Mouse (Mus musculus) gastrocnemius, adult 2 months (tissue): ENCODE results near the gene Ankrd33. TPM values are rescaled to one million over a fixed set of nuclear protein-coding genes. Genes with fewer than 3 reads are reported as not detected.

Experiments used
- DNase-seq: peaks from one replicate; pipeline ENCODE4 v3.0.0; 2022
- H3K27ac ChIP-seq: fragments of 200-600 bp; 2 replicates; pipeline ENCODE4 v1.8.1; 2022; ENCODE audit warnings: mild to moderate bottlenecking
- H3K4me3 ChIP-seq: fragments of 200-600 bp; 2 replicates; pipeline ENCODE4 v1.8.1; 2022; ENCODE audit warnings: mild to moderate bottlenecking, moderate library complexity
- CTCF ChIP-seq: fragments of 200-600 bp; IDR thresholded peaks from 2 replicates; pipeline ENCODE4 v1.8.1; 2022; ENCODE audit warnings: antibody characterized with exemption, mild to moderate bottlenecking, moderate library complexity
- intact Hi-C: fragments of 180-260 bp; cut with DNase I; formaldehyde crosslinking; loops from one replicate; pipeline ENCODE4 v1.15.1; 2025
- long read RNA-seq, 2 experiments: library from polyadenylated mRNA; stranded (forward); transcript quantifications; one replicate each; pipeline ENCODE4 v2.0.0; 2021
- total RNA-seq, 2 experiments: library from RNA; stranded (reverse); gene quantifications; 2 replicates each; pipeline ENCODE4 v1.2.3; 2021

Ankrd33 gene
- not detected for total RNA-seq
- long read RNA-seq, experiment 1 = 0 reads
- long read RNA-seq, experiment 2 = 0 reads

DNA sequence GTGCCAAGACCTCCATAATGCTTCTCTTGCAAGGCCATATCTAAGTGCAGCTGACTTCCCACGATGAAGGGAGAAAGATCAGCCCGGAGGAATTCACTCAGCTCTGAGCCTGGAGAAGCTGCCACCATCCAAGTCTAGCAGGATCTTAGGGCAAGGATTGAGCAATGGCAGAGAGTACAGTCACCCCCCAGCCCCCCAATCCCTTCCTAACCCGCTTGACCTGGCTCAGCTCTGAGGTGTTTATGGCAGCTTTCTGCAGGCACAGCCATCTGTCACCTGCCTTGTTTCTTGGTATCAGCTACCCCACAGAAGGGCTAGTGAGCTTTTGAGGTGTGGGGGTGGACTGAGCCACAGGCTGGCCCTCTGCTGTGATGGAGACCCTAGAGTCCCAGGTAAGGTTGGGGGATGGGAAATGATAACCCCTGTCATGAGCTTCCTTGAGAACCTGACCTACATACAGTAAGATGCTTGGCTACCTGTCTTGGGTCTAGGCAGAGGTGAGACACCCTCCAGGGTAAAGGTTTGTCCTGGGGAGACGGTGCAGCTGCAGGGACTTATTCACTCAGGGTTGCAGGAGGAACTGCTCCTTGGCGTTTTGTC is at the start of gene Ankrd33:
Gene Ankrd33, plus strand, starts transcription at position 245 of the 600 bp plus-strand sequence.
- H3K4me3 ChIP-seq = no peak within 1 kb of the TSS
- intact Hi-C loops = no loop called here
- no peak for DNase-seq
- no peak for TF ChIP-seq CTCF
- H3K27ac ChIP-seq = no peak within 1 kb of the TSS

DNA sequence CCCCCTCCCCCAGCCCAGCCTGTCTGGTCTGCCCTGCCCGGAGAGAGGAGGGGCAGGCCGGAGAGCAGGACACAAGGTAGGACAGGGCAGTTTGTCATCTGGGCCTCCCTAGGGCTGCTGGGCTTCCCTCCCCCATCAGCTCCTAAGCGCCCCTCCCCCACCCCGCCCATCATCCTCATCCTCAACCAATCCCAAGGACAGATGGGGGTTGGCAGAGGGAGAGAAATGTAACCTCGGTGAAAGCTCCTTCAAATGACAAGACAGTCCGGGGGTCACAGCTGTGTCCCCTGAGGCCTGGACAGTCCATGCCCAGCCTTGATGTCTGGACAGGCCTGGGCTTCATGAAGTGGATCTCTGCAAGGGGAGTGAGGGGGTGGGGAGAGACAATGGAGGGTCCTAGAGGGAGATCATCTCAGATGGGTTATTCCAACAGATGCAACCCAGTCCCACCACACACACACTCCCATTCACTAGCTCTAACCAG is 49.1 kb upstream of the Ankrd33 start:
- TF ChIP-seq CTCF = no peak
- no peak overlapping the region for H3K27ac ChIP-seq
- no peak overlapping the region for H3K4me3 ChIP-seq
- intact Hi-C loops = no loop called here
- DNase-seq = no peak

DNA sequence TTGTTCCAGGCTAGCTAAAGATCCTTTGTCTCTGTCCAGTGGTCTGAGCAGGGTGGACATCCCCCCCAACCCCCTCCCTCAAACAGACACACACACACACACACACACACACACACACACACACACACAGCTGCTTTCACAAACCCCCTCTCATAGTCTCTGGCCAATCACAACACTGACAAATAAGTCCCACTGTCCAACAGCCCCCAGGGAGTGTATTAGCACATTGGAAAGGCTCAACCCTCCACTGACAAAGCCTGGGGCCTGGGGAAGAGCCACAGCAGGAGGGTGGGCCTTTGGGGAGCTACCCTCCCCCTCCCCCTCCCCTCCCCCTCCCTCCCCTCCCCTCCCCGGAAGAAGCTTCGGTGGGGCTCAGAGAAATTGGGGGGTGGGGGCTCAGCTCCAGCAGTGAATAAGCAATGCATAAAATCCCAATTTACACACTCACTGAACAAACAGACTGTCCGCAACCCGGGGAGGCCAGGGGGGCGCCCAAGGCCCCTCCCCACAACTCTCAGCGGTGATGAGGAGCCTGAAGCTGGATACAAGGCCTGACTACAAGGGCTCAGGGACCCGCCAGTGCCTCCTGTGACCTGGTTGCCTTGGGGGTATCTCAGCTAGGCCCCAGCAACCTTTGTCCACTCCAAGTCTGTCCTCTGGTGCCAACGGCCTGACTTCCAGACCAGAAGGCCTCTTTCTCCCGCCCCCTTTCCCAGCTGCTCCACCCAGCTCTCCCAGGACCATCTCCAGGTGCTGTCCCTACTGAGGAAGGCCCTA is 48.4 kb upstream of the Ankrd33 start:
- TF ChIP-seq CTCF = no peak
- H3K27ac ChIP-seq = 0 out of 2 replicates have a peak overlapping the region, but pooled peaks have one; percentile 16
- H3K4me3 ChIP-seq = no peak overlapping the region
- intact Hi-C loops = no loop called here
- no peak for DNase-seq

DNA sequence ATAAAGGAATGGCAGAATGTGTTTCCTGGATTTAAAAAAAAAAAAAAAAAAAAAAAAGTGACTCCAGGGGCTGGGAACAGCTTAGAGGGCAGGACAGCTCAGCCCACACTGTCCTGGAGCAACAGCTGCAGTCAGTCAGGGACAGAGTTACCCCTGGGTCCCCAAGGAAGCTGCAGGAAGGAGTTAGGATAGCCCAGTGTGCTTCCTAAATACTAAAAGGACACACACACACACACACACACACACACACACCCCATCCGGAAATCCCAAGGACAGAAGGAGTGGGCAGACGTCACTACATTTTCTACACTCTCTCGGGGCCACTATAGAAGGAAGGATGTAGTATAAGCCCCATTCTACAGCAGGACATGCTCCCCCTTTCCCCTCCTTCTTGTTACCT is 47.5 kb upstream of the Ankrd33 start:
- TF ChIP-seq CTCF = no peak
- intact Hi-C loops = no loop called here
- no peak for DNase-seq
- Histone ChIP-seq H3K4me3 (no peak overlapping the region), H3K27ac (0 out of 2 replicates have a peak overlapping the region, but pooled peaks have one; percentile 24)

DNA sequence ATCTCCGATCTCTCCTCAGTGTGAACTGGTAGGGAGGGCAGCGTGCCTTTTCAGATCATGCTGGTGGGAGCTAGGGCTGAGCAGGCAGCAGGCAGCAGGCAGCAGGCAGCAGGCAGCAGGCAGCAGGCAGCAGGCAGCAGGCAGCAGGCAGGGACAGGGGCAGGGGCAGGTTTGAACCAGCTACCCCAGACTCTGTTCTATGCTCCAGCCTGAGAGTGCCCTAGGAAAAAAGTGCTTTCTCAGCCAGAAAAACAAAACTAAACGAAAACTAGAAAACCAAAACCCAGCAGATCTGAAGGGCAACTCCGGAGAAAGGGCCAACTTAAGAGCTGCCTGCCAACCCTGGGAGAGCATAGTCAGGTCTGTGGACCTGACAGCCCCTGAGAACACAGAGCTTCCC is 46.9 kb upstream of the Ankrd33 start:
- no peak for DNase-seq
- TF ChIP-seq CTCF = no peak
- H3K27ac ChIP-seq = no peak overlapping the region
- H3K4me3 ChIP-seq = no peak overlapping the region
- intact Hi-C loops = no loop called here

DNA sequence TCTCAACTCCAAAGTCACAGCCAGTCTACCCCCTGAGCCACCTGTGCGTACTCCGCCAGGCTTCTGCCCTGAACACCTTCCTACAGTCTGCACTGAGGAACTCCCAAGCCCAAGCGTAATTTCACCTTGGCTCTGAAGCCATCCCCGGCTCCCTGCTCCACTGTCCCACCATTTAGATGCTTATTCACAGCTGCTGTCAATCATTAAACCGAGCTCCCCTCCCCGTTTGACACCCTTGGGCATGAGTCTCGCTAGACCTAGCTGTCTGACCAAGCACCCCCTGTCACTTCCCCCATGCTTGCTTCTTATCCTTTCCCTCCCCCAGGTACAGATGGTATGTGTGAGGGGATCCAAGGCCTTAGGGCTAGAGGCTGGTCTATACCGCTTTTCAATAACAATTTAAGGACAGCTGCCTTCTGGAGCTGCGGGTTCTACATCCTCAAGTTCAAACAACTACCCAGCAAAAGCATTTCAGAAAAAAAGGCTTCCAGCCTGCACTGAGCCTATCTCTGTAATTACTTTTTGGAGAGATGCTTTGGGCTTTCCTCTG is 45.8 kb upstream of the Ankrd33 start:
- no peak overlapping the region for H3K4me3 ChIP-seq
- no peak for DNase-seq
- no peak overlapping the region for H3K27ac ChIP-seq
- no peak for TF ChIP-seq CTCF
- intact Hi-C loops = no loop called here

DNA sequence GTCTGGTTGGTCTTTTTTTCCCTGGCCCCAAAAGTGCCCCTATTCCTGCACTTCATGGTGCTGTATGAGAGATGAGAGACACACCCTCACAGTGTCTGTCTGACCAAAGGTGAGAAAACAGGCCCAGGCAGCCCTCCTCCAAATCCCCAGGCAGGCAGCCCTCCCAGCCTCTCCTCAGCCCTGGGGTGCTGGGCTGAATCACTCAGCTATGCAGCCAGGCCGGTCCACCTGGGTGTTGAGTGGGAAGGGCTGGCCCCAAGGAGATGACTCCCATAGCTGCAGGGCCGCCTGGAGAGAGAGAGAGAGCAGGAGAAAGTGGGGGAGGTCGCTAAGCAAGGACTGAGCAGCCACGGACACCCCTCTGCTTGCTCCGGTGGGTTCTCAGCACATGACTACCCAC is 44.8 kb upstream of the Ankrd33 start:
- Histone ChIP-seq H3K4me3 (no peak overlapping the region), H3K27ac (no peak overlapping the region)
- no peak for TF ChIP-seq CTCF
- intact Hi-C loops = no loop called here
- DNase-seq = no peak

DNA sequence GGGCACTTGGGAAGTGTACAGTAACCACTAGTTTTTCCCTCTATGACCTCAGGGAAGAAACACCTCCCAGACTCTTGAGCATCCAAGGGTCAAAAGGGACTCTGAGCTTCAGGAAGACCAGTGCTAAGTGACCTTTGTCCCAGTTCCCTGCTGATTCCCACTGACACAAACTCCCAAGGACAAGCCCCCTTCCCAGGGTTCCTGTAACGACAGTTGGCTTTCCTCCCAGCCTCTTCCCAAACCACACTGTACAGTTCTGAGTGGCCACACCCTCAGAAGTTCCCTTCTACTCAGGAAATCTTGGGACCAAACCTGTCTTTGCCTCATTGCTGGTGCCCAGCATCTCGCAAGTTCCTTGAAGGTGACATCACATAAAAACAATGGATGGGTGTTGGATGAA is 42.8 kb upstream of the Ankrd33 start:
- no peak for TF ChIP-seq CTCF
- intact Hi-C loops = no loop called here
- Histone ChIP-seq H3K27ac (no peak overlapping the region), H3K4me3 (no peak overlapping the region)
- DNase-seq = no peak

DNA sequence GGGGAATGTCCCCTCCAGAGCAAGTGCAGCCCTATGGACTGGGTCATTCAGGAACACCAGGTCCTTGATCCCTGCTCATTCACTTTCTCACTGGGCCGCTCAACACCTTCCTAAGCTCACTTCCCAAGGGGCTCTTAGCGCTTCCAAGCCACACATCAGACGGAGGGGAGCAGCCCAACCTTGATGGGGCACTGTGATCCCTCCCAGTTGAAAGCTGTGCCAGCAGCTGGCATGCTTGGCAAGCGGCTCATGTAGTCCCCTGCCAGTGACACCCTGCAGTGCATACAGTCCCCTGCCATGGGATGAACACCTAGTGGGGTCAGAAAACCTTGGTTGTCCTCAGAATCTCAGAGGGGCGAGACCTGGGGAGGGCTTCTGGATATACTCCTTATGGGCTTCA is 41.5 kb upstream of the Ankrd33 start:
- H3K4me3 ChIP-seq = no peak overlapping the region
- no peak overlapping the region for H3K27ac ChIP-seq
- intact Hi-C loops = no loop called here
- TF ChIP-seq CTCF = no peak
- no peak for DNase-seq

DNA sequence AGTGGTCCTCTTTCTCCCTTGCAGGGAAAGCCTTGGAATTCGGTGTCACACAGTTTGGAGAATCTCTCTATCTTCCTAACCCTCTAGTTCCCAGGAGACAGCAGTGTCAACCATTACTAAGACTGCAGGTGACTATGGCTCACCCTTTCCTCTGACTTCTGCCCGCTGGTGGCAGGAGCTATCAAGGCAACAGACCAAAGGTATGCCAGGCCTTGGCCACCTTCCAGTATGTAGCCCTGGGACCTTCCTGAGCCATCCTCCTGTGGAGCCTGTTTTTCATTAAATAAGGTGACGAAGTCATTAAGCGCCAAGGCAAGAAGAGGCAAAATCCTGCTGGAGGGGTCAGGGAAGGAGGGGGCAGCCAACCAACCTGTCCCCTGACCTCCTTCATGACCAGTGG is 40.4 kb upstream of the Ankrd33 start:
- TF ChIP-seq CTCF = no peak
- intact Hi-C loops = no loop called here
- no peak for DNase-seq
- no peak overlapping the region for H3K27ac ChIP-seq
- H3K4me3 ChIP-seq = no peak overlapping the region

DNA sequence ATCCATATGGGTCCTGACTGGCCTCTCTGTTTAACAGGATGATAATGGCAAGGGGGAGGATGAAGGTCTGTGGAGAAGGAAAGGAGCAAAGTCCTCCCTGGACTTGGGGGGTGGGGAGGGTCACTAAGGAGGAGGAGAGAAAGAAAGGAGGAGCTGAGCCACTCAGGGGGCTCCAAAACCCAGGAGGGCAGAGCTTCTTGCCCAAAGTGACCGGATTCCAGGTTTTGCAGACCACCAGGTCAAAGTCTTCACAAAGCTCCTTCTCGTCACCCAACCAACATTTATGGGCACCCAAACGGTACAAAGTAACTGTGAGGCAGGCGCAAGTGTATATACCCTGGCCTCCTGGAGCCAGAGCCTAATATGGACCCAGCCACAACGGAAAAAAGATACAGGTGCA is 39.9 kb upstream of the Ankrd33 start:
- Histone ChIP-seq H3K4me3 (no peak overlapping the region), H3K27ac (no peak overlapping the region)
- DNase-seq = no peak
- TF ChIP-seq CTCF = no peak
- intact Hi-C loops = no loop called here

DNA sequence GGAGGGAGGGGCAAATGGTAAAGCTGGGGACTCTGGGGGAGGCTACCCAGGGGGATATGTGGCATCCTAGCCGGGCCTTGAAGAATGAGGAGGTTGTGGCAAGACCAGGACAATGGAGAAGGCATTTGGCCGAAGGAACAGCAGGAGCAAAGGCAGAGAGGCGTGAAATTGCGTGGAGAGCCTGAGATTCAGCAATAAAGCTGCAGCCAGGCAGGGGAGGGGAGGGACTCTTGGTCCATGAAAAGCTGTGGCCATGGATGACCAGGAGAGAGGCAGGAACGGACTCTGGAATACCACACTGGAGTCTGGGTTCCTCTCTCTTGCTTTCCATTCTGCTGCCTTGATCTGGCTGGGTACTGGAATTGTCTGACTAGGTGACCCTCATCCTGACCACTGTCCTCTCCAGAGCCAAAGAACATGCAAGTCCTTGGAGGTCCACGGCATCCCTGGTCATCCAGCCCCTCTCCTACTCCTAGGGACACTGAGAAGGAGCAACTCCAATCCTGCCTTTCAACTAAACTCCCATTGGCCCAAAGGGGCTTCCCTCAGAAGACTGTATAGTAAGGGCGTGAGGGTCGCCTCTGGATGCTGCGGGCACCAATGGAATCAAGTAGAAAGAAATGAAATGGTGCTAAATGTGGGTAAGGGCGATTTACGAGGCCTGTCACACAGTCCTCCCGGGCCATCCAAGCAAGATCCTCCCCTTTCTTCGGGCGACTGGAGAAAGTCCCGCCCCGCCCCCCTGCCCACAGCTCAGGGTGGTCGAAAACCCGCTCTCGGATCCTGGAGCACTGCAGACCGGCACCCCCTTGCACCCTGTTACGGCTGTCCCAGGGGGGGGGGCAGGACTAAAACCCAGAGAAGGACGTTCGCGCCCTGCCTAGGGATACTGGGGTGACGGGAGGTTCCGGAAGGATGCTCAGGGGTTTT is 39.2 kb upstream of the Ankrd33 start:
- intact Hi-C loops = no loop called here
- no peak for TF ChIP-seq CTCF
- DNase-seq = no peak
- Histone ChIP-seq H3K27ac (peak overlapping the region; percentile 85; the same call in 1 of the 2 replicates), H3K4me3 (peak overlapping the region; percentile 88)
